Mouse (Mus musculus): Measurements from ENCODE around the gene Npas2.

GRCm38 (mm10) chr1:39210928-39211327 lies 17.4 kb downstream of the Npas2 start:
- TF ChIP-seq CTCF (IDR thresholded peaks at IDR 0.05; ENCODE audit: low read depth) (no peak; the same call in 1 of the 2 replicates), EP300 (IDR thresholded peaks at IDR 0.05; ENCODE audit: low read depth) (no peak)

All from heart, postnatal 0 days (tissue).